ENCODE assay signal across 31 mouse cellular contexts in genomic region chr14:24255956-24256355, GRCm38 (mm10). TPM values are rescaled to one million over a fixed set of nuclear protein-coding genes. Genes with fewer than 3 reads are reported as not detected.
"Had no signal": no experiment of that assay in that cellular context is flagged by ENCODE, and none has a peak within 500 bp of the region (broad histone marks: within the 10 kb centered on the region; RNA-seq: fewer than 3 reads in every experiment).

No protein-coding gene starts in this region.

- H3K4me3 ChIP-seq: gastrocnemius, adult 2 months; heart, adult 2 months; heart, embryonic 10.5 days; heart, embryonic 12.5 days; hindbrain, embryonic 10.5 days; hindbrain, embryonic 12.5 days; intestine, embryonic 15.5 days; layer of hippocampus, adult 2 months; left cerebral cortex, adult 2 months; liver, embryonic 12.5 days had no signal

- H3K9me3 ChIP-seq: heart, embryonic 10.5 days; heart, embryonic 12.5 days; hindbrain, embryonic 12.5 days; intestine, embryonic 15.5 days; liver, embryonic 12.5 days had no signal

- ATAC-seq: forebrain, postnatal 0 days; hindbrain, embryonic 16.5 days; inflammation-experienced regulatory T-cells, adult 6 months; intestine, embryonic 15.5 days; intestine, postnatal 0 days; liver, embryonic 12.5 days had no signal

- H3K27me3 ChIP-seq: heart, embryonic 12.5 days; hindbrain, embryonic 12.5 days; intestine, embryonic 15.5 days had no signal

- H3K27ac ChIP-seq: gastrocnemius, adult 2 months; heart, adult 2 months; heart, embryonic 10.5 days; hindbrain, embryonic 10.5 days; hindbrain, embryonic 12.5 days; hindbrain, embryonic 14.5 days; intestine, embryonic 15.5 days; layer of hippocampus, adult 2 months; left cerebral cortex, adult 2 months; liver, embryonic 12.5 days; liver, embryonic 14.5 days had no signal

- DNase-seq: forebrain, postnatal 0 days; gastrocnemius, adult 2 months; gastrocnemius, postnatal 14 days; gastrocnemius, postnatal 36 days; heart, adult 11 months; heart, adult 2 months; heart, postnatal 10 days; heart, postnatal 4 days; kidney, adult 18-20 months; kidney, adult 8-10 months; kidney, postnatal 10 days; kidney, postnatal 4 days had no signal

- H3K9ac ChIP-seq: forebrain, postnatal 0 days; heart, embryonic 12.5 days; hindbrain, embryonic 12.5 days; hindbrain, embryonic 14.5 days; intestine, embryonic 15.5 days; liver, embryonic 12.5 days; liver, embryonic 14.5 days had no signal

- H3K36me3 ChIP-seq: heart, embryonic 10.5 days; heart, embryonic 12.5 days; hindbrain, embryonic 10.5 days; hindbrain, embryonic 12.5 days; intestine, embryonic 15.5 days; liver, embryonic 12.5 days had no signal

- H3K4me2 ChIP-seq: heart, embryonic 12.5 days; hindbrain, embryonic 12.5 days; hindbrain, embryonic 14.5 days; intestine, embryonic 15.5 days; liver, embryonic 12.5 days had no signal

RNA-seq across cellular contexts. Expression of gene E330034G19Rik, which starts 37.1 kb away (rescaled TPM):
- polyA plus RNA-seq: heart, adult 2 months; heart, embryonic 10.5 days; heart, embryonic 14.5 days; heart, embryonic 16.5 days; hindbrain, embryonic 10.5 days; hindbrain, embryonic 12.5 days; hindbrain, embryonic 14.5 days; inflammation-experienced regulatory T-cells, adult 6 months; intestine, embryonic 15.5 days; intestine, postnatal 0 days; kidney, embryonic 14.5 days; kidney, embryonic 16.5 days; limb, embryonic 11.5 days; liver, adult 2 months; liver, embryonic 12.5 days; liver, embryonic 14.5 days had no signal
